Mouse (Mus musculus): ENCODE measurements around the gene Bak1.

Bak1 gene

GRCm38 (mm10) chr17:27029431-27029830 lies 622 bp upstream of the Bak1 start:
- in situ Hi-C loops (cut with MboI; ENCODE audit: low pct_unique_long_range_greater_than_20kb in 1 of 2, low sequenced_read_pairs in 2 of 2, unreplicated experiment in 1 of 2): no loop called here

- in situ Hi-C loops (cut with MboI; ENCODE audit: low pct_unique_long_range_greater_than_20kb in 1 of 2, low sequenced_read_pairs in 2 of 2, unreplicated experiment in 1 of 2): no loop called here
Measured at GRCm38 (mm10) chr17:27028284-27028795, 469 bp downstream of the Bak1 start.

GRCm38 (mm10) chr17:27027460-27028283 lies 1.1 kb downstream of the Bak1 start:
- in situ Hi-C loops (cut with MboI; ENCODE audit: low pct_unique_long_range_greater_than_20kb in 1 of 2, low sequenced_read_pairs in 2 of 2, unreplicated experiment in 1 of 2): no loop called here

- in situ Hi-C loops (cut with MboI; ENCODE audit: low pct_unique_long_range_greater_than_20kb in 1 of 2, low sequenced_read_pairs in 2 of 2, unreplicated experiment in 1 of 2): no loop called here
Measured at GRCm38 (mm10) chr17:27025951-27026350, 2.9 kb downstream of the Bak1 start.

GRCm38 (mm10) chr17:27025326-27025902 lies 3.4 kb downstream of the Bak1 start:
- in situ Hi-C loops (cut with MboI; ENCODE audit: low pct_unique_long_range_greater_than_20kb in 1 of 2, low sequenced_read_pairs in 2 of 2, unreplicated experiment in 1 of 2): no loop called here

- in situ Hi-C loops (cut with MboI; ENCODE audit: low pct_unique_long_range_greater_than_20kb in 1 of 2, low sequenced_read_pairs in 2 of 2, unreplicated experiment in 1 of 2): no loop called here
Measured at GRCm38 (mm10) chr17:27023342-27023741, 5.5 kb downstream of the Bak1 start.

- in situ Hi-C loops (cut with MboI; ENCODE audit: low pct_unique_long_range_greater_than_20kb in 1 of 2, low sequenced_read_pairs in 2 of 2, unreplicated experiment in 1 of 2): no loop called here
Measured at GRCm38 (mm10) chr17:27021736-27022135, 7.1 kb downstream of the Bak1 start.

GRCm38 (mm10) chr17:27021076-27021475 lies 7.7 kb downstream of the Bak1 start:
- in situ Hi-C loops (cut with MboI; ENCODE audit: low pct_unique_long_range_greater_than_20kb in 1 of 2, low sequenced_read_pairs in 2 of 2, unreplicated experiment in 1 of 2): no loop called here

GRCm38 (mm10) chr17:27018555-27019196 lies 10.1 kb downstream of the Bak1 start:
- in situ Hi-C loops (cut with MboI; ENCODE audit: low pct_unique_long_range_greater_than_20kb in 1 of 2, low sequenced_read_pairs in 2 of 2, unreplicated experiment in 1 of 2): no loop called here

- in situ Hi-C loops (cut with MboI; ENCODE audit: low pct_unique_long_range_greater_than_20kb in 1 of 2, low sequenced_read_pairs in 2 of 2, unreplicated experiment in 1 of 2): no loop called here
Measured at GRCm38 (mm10) chr17:27017564-27018499, 11.0 kb downstream of the Bak1 start.

- in situ Hi-C loops (cut with MboI; ENCODE audit: low pct_unique_long_range_greater_than_20kb in 1 of 2, low sequenced_read_pairs in 2 of 2, unreplicated experiment in 1 of 2): no loop called here
Measured at GRCm38 (mm10) chr17:27012909-27013308, 15.9 kb downstream of the Bak1 start.

- in situ Hi-C loops (cut with MboI; ENCODE audit: low pct_unique_long_range_greater_than_20kb in 1 of 2, low sequenced_read_pairs in 2 of 2, unreplicated experiment in 1 of 2): no loop called here
Measured at GRCm38 (mm10) chr17:27011998-27012672, 16.7 kb downstream of the Bak1 start.

- in situ Hi-C loops (cut with MboI; ENCODE audit: low pct_unique_long_range_greater_than_20kb in 1 of 2, low sequenced_read_pairs in 2 of 2, unreplicated experiment in 1 of 2): no loop called here
Measured at GRCm38 (mm10) chr17:27011167-27011566, 17.6 kb downstream of the Bak1 start.

GRCm38 (mm10) chr17:27008277-27008676 lies 20.5 kb downstream of the Bak1 start:
- in situ Hi-C loops (cut with MboI; ENCODE audit: low pct_unique_long_range_greater_than_20kb in 1 of 2, low sequenced_read_pairs in 2 of 2, unreplicated experiment in 1 of 2): no loop called here

GRCm38 (mm10) chr17:27005644-27006043 lies 23.2 kb downstream of the Bak1 start:
- in situ Hi-C loops (cut with MboI; ENCODE audit: low pct_unique_long_range_greater_than_20kb in 1 of 2, low sequenced_read_pairs in 2 of 2, unreplicated experiment in 1 of 2): no loop called here

GRCm38 (mm10) chr17:27004903-27005485 lies 23.8 kb downstream of the Bak1 start:
- in situ Hi-C loops (cut with MboI; ENCODE audit: low pct_unique_long_range_greater_than_20kb in 1 of 2, low sequenced_read_pairs in 2 of 2, unreplicated experiment in 1 of 2): no loop called here

- in situ Hi-C loops (cut with MboI; ENCODE audit: low pct_unique_long_range_greater_than_20kb in 1 of 2, low sequenced_read_pairs in 2 of 2, unreplicated experiment in 1 of 2): no loop called here
Measured at GRCm38 (mm10) chr17:27004431-27004830, 24.4 kb downstream of the Bak1 start.

- in situ Hi-C loops (cut with MboI; ENCODE audit: low pct_unique_long_range_greater_than_20kb in 1 of 2, low sequenced_read_pairs in 2 of 2, unreplicated experiment in 1 of 2): no loop called here
Measured at GRCm38 (mm10) chr17:27001889-27002288, 26.9 kb downstream of the Bak1 start.

Data from mouse embryonic stem cell (cell line).